Mouse (Mus musculus): ENCODE results near the gene Mrpl12. TPM values are rescaled to one million over a fixed set of nuclear protein-coding genes. Genes with fewer than 3 reads are reported as not detected.

The Mrpl12 gene
- total and polyA plus RNA-seq, 2 experiments: 46.6 to 232 TPM

- 41% methylated on average over 9 of the region's 9 CpGs for WGBS
- Histone ChIP-seq H3K9ac (ENCODE audit: low read depth, low read length) (peak overlapping the region; percentile 34), H3K27ac (replicated peaks; ENCODE audit: insufficient read depth, low read depth, low read length) (peak overlapping the region; percentile 89), H3K27me3 (ENCODE audit: control insufficient read depth, insufficient read depth, low read length) (no peaks in the 10 kb centered on the region), H3K79me2 (ENCODE audit: control insufficient read depth, insufficient read depth, low read length) (peaks cover 22% of the 10 kb centered on the region; the same call in 1 of the 2 replicates), H3K4me3 (ENCODE audit: insufficient read depth, low read depth, low read length) (no peak overlapping the region), H3K36me3 (ENCODE audit: control insufficient read depth, insufficient read depth, low read length) (no peaks in the 10 kb centered on the region), H3K4me1 (ENCODE audit: control insufficient read depth, insufficient read depth, low read length) (peaks cover 31% of the 10 kb centered on the region)
- DNase-seq (ENCODE audit: extremely low read depth, low read depth, low spot score): peak; percentile 80
- TF ChIP-seq CTCF (IDR thresholded peaks at IDR 0.05; ENCODE audit: low read depth, low read length): no peak
- TF ChIP-seq POLR2A (IDR thresholded peaks at IDR 0.05; ENCODE audit: extremely low read depth, insufficient read depth, low read length): no peak
Measured at GRCm38 (mm10) chr11:120527690-120528354, 43.4 kb downstream of the Mrpl12 start.

- Histone ChIP-seq H3K27ac (replicated peaks; ENCODE audit: insufficient read depth, low read depth, low read length) (peak overlapping the region; percentile 99), H3K4me3 (ENCODE audit: insufficient read depth, low read depth, low read length) (peak overlapping the region; percentile 94), H3K79me2 (ENCODE audit: control insufficient read depth, insufficient read depth, low read length) (peaks cover 18% of the 10 kb centered on the region; the same call in 1 of the 2 replicates), H3K4me1 (ENCODE audit: control insufficient read depth, insufficient read depth, low read length) (peaks cover 33% of the 10 kb centered on the region), H3K9ac (ENCODE audit: low read depth, low read length) (peak overlapping the region; percentile 98), H3K36me3 (ENCODE audit: control insufficient read depth, insufficient read depth, low read length) (no peaks in the 10 kb centered on the region), H3K27me3 (ENCODE audit: control insufficient read depth, insufficient read depth, low read length) (no peaks in the 10 kb centered on the region)
- 9% methylated on average over 4 of the region's 4 CpGs for WGBS
- DNase-seq (ENCODE audit: extremely low read depth, low read depth, low spot score): peak; percentile 89
- no peak for TF ChIP-seq CTCF (IDR thresholded peaks at IDR 0.05; ENCODE audit: low read depth, low read length)
- TF ChIP-seq POLR2A (IDR thresholded peaks at IDR 0.05; ENCODE audit: extremely low read depth, insufficient read depth, low read length): peak; percentile 27; the same call in 1 of the 2 replicates
Measured at GRCm38 (mm10) chr11:120528903-120529302, 44.5 kb downstream of the Mrpl12 start.

GRCm38 (mm10) chr11:120530085-120530964 lies 45.9 kb downstream of the Mrpl12 start, which contains the start of gene Gcgr:
Gene Gcgr, plus strand, starts transcription at chr11:120530699.
- Histone ChIP-seq H3K27ac (replicated peaks; ENCODE audit: insufficient read depth, low read depth, low read length) (peak within 1 kb of the TSS; percentile 99), H3K9ac (ENCODE audit: low read depth, low read length) (peak within 1 kb of the TSS; percentile 98), H3K36me3 (ENCODE audit: control insufficient read depth, insufficient read depth, low read length) (peaks cover 2% of the 10 kb centered on the region; the same call in 1 of the 2 replicates), H3K79me2 (ENCODE audit: control insufficient read depth, insufficient read depth, low read length) (peaks cover 23% of the 10 kb centered on the region; the same call in 1 of the 2 replicates), H3K4me1 (ENCODE audit: control insufficient read depth, insufficient read depth, low read length) (peaks cover 33% of the 10 kb centered on the region), H3K27me3 (ENCODE audit: control insufficient read depth, insufficient read depth, low read length) (no peaks in the 10 kb centered on the region), H3K4me3 (ENCODE audit: insufficient read depth, low read depth, low read length) (peak within 1 kb of the TSS; percentile 94)
- no peak for TF ChIP-seq CTCF (IDR thresholded peaks at IDR 0.05; ENCODE audit: low read depth, low read length)
- TF ChIP-seq POLR2A (IDR thresholded peaks at IDR 0.05; ENCODE audit: extremely low read depth, insufficient read depth, low read length): 0 out of 2 replicates have a peak, but pooled peaks have one; percentile 15
- DNase-seq (ENCODE audit: extremely low read depth, low read depth, low spot score): peak; percentile 71
- 6% methylated on average over 59 of the region's 62 CpGs for WGBS

- Histone ChIP-seq H3K27ac (replicated peaks; ENCODE audit: insufficient read depth, low read depth, low read length) (peak overlapping the region; percentile 99), H3K4me1 (ENCODE audit: control insufficient read depth, insufficient read depth, low read length) (peaks cover 33% of the 10 kb centered on the region), H3K4me3 (ENCODE audit: insufficient read depth, low read depth, low read length) (peak overlapping the region; percentile 94), H3K9ac (ENCODE audit: low read depth, low read length) (peak overlapping the region; percentile 98), H3K36me3 (ENCODE audit: control insufficient read depth, insufficient read depth, low read length) (peaks cover 2% of the 10 kb centered on the region; the same call in 1 of the 2 replicates), H3K27me3 (ENCODE audit: control insufficient read depth, insufficient read depth, low read length) (no peaks in the 10 kb centered on the region), H3K79me2 (ENCODE audit: control insufficient read depth, insufficient read depth, low read length) (peaks cover 23% of the 10 kb centered on the region; the same call in 1 of the 2 replicates)
- TF ChIP-seq POLR2A (IDR thresholded peaks at IDR 0.05; ENCODE audit: extremely low read depth, insufficient read depth, low read length) (peak; percentile 32; the same call in 1 of the 2 replicates), CTCF (IDR thresholded peaks at IDR 0.05; ENCODE audit: low read depth, low read length) (no peak)
- DNase-seq (ENCODE audit: extremely low read depth, low read depth, low spot score): peak; percentile 90
- WGBS: 10% methylated on average over 9 of the region's 9 CpGs
Measured at GRCm38 (mm10) chr11:120531646-120532045, 47.2 kb downstream of the Mrpl12 start.

GRCm38 (mm10) chr11:120534093-120534492 lies 49.7 kb downstream of the Mrpl12 start:
- H3K4me1 ChIP-seq (ENCODE audit: control insufficient read depth, insufficient read depth, low read length): peaks cover 33% of the 10 kb centered on the region
- H3K79me2 ChIP-seq (ENCODE audit: control insufficient read depth, insufficient read depth, low read length): peaks cover 23% of the 10 kb centered on the region; the same call in 1 of the 2 replicates
- H3K4me3 ChIP-seq (ENCODE audit: insufficient read depth, low read depth, low read length): no peak overlapping the region
- TF ChIP-seq POLR2A (IDR thresholded peaks at IDR 0.05; ENCODE audit: extremely low read depth, insufficient read depth, low read length) (no peak), CTCF (IDR thresholded peaks at IDR 0.05; ENCODE audit: low read depth, low read length) (no peak)
- 37% methylated on average over 8 of the region's 8 CpGs for WGBS
- DNase-seq (ENCODE audit: extremely low read depth, low read depth, low spot score): no peak
- H3K27me3 ChIP-seq (ENCODE audit: control insufficient read depth, insufficient read depth, low read length): no peaks in the 10 kb centered on the region
- H3K36me3 ChIP-seq (ENCODE audit: control insufficient read depth, insufficient read depth, low read length): peaks cover 2% of the 10 kb centered on the region; the same call in 1 of the 2 replicates
- no peak overlapping the region for H3K9ac ChIP-seq (ENCODE audit: low read depth, low read length)
- H3K27ac ChIP-seq (replicated peaks; ENCODE audit: insufficient read depth, low read depth, low read length): no peak overlapping the region
